Mouse (Mus musculus) fibroblast of lung, adult 2 months (primary cell): Measurements from ENCODE around the gene Snap29.

ENCODE experiments used
- DNase-seq: peaks from one replicate; pipeline ENCODE4 v3.0.0-alpha.2; 2011; ENCODE audit warnings: low read depth

Gene Snap29

DNA sequence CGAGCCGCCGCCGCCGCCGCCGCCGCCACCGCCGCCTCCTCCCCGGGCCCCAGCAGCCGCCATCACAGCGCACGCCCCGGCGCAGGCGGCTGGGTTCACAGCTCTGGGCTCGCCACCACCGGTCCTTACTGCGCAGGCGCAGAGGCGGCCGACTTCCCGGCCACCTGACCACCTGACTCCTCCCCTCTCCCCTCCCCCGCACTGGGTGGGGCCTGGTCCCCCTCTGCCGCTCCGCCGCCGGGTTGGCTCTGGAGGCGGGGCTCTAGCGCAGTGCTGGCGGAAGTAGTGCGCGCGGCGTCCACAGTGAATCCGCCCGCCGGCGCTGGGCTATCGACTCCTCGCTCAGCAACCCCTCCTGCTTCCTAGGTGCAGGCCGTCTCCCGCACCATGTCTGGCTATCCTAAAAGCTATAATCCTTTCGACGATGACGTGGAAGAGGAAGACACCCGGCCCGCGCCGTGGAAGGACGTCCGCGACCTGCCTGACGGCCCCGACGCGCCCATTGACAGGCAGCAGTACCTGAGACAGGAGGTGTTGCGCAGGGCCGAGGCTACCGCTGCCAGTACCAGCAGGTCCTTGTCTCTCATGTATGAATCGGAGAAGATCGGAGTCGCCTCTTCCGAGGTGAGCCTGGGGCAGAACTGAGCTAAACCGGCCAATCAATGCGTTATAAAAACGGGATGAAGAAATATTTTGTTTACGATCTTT lies at the start of gene Snap29, which contains the start of gene Pi4ka:
Gene Snap29, plus strand, starts transcription at position 251 of the 708 bp plus-strand sequence.
Gene Pi4ka, minus strand, starts transcription at position 579 of the 708 bp plus-strand sequence.
- peak; percentile 91 for DNase-seq

DNA sequence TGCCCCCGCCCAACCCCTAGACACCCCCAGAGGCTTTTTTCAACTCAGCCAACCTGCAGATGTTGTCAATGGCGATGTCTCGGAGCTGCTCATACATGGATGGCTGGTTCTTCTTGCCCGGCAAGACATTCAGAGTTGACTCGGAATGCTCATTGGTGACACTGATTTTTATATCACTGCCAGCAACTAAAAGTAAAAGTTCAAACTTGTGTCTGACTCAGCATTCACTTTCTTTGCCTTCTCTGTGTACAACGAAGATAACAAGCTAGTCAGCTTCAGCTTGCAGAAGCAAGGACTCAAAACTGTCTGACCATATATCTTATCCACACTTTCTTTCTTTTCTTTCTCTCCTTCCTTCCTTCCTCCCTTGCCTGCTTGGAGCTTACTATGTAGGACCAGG lies 49.8 kb upstream of the Snap29 start:
- no peak for DNase-seq

DNA sequence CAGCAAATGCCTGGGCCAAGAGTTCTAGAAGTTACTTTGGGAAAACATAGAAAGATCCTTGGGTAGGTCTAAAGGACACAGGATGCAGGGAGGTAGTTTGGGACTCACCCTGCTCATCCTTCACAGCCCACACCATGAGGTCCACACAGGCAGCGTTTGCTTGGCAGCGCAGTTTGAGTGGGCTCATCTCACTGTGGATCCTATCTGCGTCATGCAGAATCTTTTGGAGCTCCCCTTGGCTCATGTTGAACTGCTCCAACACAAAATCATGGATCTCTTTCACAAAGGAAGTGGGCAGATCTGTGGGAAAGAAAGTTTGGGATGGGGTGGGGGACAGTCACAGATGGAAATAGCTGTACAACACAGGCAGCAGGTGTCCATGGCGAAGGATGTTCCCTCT lies 47.0 kb upstream of the Snap29 start:
- no peak for DNase-seq

DNA sequence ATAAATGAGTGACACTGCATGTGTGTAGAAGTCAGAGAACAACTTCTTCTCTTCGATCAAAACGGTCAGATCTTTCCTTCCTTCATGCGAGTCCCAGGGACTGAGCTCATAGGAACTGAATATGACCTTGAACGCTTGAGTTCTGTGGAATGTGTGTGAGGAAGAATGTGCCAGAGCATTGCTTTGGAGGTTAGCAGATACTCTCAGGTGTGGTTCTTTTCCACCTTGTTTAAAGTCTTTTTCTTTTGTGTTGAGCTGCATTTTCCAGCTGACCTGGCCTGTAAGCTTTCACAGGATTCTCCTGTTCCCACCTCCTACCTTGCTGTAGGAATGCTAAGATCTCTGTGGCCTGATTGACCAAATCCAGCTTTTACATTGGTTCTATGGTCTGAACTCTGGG lies 23.5 kb upstream of the Snap29 start:
- no peak for DNase-seq

DNA sequence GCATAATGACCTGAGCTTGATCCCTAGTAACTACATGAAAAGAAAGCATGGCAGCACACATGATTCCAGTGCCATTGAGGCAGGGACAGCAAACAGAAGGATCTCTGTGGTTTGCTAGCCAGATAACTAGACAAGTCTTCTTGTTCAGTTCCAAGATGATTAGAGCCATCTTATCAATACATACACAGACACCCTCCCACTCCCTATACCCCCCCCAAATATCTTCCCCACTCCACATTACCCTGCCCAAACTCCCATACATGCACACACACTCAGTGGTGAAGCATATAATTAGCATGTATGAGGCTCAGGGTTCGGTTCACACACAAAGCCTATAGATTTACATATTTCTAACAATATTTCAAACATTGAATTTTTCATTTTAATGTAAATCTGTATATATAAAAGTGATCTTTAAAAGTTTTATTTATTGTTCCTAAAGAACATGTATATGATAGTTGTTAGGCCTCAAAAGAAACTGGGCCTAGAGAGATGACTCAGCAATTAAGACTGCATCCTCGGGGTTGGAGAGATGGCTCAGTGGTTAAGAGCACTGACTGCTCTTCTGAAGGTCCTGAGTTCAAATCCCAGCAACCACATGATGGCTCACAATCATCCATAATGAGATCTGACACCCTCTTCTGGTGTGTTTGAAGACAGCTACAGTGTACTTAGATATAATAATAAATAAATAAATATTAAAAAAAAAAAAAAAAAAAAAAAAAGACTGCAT lies 22.0 kb upstream of the Snap29 start:
- DNase-seq = no peak

DNA sequence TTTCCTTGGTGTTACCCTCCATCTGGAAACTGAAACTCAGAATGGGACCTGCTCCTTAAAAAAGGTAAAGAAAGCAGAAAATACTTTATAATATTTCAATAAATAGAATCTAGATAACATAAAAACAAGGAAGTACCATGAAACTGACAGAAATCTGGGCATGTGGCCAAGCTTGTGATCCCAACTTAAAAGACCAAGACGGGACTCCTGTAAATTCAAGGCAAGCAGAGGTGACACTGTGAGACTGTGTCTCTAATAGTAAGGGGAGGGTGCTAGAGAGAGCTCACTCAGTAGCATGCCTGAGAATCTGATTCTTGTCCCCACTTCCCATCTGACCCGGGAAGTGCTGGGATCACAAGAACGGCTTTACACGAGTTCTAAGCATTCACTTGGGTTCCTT lies 13.0 kb upstream of the Snap29 start:
- DNase-seq = no peak

DNA sequence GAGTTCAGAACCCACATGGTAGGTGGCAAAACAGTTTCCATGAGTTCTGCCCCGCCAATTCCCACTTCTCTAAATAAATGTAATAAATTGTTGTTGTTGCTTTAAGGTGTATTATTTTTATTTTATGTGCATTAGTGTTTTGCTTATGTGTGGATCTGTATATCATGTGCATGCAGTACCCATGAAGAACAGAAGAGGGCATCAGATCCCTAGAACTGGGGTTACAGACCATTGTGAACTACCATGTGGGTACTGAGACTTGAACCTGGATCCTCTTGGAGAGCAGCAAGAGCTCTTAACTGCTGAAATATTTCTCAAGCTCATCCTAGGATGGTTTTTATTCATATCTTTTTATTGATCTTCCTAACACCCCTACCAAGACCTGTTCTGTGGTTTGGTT lies 2.9 kb upstream of the Snap29 start:
- peak; percentile 22 for DNase-seq

DNA sequence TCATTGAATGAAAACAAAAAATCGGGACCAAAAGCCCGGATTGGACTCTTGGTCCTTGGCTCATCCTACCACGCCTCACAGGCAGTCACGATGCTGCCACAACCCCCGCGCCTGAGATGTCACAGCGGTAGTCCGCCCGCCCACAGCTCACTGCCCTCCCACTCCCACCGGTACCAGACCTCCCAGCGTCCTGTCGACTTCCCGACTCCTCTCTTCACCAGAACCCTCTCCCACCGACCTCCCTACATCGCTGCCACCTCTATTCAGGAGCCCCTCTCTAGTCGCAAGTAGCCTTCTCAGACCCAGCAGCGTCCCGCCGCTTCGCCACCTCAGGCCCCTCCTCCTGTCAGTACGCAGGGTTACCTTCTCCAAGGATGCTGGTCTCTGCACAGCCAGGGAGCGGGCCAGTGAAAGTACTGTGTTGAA lies 502 bp upstream of the Snap29 start:
- no peak for DNase-seq

DNA sequence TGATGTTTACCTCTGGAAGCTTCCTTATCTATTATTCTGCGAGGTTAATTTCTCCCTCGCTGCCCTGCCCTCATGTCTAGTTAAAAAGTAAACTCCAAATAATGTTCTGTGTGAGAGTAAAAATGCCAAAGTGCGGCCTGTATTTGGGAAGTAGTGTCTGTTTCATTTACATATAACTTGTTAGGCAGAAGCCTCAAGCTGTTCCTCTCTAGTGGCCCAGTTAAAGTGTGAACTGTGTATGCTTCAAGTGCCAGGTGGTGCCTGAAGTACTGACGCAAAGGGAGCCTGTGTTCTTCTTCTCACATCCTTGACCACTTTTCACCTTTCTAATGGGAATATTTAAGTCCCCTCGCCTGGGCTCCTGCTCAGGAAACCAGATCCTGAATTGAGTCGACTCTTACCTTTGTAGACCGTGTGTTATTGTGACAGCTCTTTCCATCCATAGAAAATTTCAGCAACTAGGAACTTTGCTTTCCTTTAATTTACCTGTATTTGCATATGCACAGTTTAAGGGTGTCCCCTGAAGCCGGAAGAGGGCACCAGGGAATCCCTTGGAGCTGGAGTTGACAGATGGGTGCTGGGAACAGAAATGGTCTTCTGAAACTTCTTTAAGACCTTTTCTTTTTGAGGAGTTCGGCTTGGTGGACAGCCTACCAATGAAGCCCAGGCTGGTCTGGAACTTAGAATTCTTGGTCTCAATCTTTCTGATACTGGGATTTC lies 886 bp downstream of the Snap29 start:
- DNase-seq = no peak

DNA sequence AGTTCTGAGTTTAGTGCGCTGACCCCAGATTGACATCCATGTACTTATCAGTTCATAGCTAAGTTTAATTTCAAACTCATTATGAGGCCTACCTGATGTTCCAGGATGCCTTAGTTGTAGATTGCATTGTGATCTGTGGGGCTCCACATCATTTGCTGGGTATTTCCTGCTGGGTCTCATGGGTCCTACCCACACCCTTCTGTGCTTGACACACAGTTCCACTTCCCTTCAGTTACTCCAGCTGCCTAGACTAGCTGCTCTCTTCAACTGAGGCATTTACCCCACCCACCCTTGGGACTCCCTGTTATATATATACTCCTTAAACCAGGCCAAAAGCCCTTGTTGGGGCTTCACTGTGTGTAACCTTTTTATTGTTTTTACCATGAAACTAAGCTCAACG lies 3.3 kb downstream of the Snap29 start:
- no peak for DNase-seq

DNA sequence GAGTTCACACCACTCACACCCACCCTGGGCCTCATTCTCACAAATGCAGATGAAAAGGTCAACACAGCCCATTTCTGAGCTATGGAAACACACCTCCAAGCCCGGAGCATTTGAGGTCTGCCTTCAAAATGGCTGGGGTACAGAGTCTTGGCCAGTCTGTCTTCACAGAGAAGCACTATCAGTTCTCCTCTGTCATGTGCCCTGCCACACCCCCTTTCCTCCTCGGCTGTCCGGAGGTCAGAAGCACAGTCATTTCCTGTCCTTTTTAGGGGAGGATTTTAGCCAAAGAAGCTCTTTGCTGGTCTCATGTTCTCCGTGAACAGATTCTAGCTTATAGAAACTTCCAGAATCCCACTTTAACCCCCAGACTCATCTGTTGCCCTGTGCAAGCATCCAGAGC lies 4.4 kb downstream of the Snap29 start:
- no peak for DNase-seq

DNA sequence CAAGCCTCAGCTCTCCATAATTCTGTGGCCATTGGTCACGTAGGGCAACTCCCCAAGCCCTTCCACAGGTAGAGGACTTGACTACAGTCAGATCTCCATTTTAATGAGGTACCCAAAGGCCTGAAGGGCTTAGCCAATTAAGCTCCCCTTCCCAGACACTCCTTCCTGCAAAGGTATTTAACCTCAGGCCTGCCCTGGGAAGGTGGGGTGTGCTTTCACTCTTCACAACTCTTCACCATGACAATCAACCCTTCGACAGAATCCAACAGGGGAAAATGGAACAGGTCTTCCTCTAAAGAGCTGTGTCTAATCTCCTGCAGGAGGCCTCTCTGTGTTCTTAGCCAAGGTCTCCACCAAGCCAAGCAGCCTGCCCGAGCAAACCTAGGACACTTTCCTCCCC lies 17.2 kb downstream of the Snap29 start:
- DNase-seq = no peak

DNA sequence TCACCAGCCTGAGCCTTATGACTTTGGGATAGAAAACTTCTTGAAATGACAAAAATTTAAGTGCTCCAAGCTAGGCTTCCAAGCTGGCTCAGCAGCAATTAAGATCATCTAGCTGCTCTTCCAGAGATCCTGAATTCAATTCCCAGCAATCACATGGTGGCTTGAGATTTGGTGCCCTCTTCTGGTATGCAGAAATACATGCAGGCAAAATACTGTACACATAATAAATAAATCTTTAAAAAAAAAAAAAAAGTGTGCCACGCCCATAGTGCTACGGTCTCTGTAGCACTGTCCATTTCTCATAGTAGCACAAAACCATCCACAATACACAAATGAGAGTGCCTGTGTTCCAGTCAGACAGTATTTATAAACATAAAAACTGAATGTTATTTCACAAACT lies 26.8 kb downstream of the Snap29 start:
- DNase-seq = no peak

DNA sequence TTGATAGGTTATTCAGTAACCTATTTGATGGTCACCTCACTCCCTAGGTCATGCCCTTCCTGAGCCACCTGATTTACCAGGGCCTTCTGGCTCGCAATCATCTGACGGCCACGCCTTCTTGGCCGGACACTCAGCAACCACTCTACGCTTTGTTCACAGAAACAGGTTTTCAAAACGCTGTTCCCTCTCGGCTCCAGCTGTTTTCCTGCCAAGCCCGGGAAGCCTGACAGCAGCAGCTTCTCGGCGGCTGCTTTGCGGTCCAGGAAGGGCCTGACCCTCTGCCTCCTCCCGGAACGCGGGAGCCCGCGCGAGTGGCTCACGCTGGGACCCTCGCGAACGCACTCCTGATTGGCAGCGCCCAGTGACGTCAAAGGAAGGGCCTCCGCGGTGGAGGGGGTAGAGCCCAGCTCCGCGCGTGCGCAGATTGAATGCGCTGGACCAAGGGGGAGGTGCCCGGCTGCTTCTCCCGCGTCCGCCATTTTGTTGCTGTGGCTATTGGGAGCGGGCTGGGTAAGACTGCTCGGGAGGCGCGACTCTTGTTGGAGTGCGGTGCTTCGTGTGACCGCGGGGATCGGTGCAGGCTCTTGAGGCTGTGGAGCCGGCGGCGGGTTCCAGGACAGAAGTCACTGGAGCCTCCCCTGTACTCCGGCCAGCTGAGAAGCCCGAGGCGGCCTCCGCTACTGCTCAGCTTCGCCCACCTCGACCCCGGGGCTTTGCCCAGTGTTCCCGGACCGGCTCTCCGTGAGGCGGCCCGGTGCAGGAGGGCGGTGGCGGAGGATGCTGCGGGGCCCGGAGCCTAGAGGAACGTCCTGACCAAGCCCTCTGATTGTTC lies 46.0 kb downstream of the Snap29 start, which contains the start of gene Crkl:
Gene Crkl, plus strand, starts transcription at position 447 of the 832 bp plus-strand sequence.
- peak; percentile 90 for DNase-seq

DNA sequence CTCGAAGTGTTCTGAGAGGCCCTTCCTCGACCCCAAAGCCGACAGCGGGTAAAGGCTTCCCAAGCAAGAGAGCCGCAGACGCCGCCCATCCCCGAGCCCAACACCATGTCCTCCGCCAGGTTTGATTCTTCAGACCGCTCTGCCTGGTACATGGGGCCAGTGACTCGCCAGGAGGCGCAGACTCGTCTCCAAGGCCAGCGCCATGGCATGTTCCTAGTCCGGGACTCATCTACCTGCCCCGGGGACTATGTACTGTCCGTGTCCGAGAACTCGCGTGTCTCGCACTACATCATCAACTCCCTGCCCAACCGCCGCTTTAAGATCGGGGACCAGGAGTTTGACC lies 46.6 kb downstream of the Snap29 start:
- no peak for DNase-seq

DNA sequence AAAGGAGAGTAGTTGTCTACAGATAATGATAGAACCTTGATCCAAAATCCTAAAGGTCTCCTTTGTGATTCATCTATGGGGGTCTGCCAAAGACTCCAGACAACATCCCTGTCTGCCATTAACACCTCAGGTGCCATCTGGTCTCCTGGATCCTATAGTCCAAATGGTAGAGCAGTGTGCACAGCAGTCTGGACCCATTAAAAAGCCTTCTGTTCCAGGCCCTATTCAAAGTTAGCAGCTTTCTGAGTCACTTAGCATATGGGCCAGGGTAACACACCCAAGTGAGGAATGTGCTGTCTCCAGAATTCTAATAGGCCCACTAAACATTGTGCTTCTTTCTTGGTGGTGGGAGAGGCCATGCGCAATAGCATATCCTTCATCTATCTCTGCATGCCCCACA lies 51.1 kb downstream of the Snap29 start:
- no peak for DNase-seq

DNA sequence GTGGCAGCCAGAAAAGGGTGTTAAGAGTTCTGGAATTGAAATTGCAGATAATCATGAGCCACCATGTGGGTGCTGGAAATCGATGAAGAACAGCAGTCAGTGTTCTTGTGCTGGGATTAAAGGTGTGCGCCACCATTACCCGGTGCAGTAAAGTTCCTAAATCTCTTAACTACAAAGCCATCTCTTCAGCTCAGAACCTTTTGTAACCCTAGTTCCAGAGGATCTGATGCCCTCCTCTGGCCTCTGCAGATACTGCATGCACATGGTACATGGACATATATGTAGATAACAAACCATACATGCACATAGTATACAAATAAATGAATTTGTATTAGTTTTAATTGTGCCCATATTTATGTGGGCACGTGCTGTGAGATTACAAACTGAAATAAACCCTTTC lies 54.5 kb downstream of the Snap29 start:
- no peak for DNase-seq

DNA sequence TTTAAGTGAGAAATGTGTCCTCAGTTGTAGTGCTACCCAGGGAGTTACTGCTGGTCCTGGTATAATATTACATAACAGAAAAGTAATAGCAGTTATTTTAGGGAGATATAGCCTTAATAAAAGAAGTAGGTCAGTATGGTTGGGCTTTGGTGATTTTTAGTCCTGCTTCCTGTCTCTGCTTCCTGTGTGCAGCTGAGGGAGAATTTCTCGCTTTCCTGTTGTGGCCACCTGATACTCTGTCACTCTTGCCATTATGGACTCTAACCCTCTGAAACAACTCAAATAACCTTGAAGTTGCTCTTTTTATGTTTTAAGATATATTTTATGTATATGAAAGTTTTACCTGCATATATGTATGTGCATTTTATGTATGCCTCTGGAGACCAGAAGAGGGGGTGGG lies 55.8 kb downstream of the Snap29 start:
- DNase-seq = no peak

DNA sequence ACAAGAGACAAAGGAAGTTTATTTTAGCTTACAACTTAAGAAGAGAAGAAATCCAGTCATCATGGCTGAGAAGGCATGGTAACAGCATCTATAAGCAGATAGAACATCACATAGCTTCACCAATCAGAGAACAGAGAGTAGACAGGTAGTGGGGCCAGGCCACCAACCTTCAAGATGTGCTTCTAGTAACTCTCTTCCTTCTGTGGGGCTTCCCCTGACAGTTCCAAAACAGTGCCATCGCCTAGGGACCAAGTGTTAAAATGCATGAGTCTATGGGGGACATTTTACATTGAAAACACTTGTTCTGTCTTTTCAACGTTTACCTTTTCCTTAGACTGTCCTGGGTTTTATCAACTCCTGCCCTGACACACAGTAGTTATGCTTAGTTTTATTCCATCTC lies 57.4 kb downstream of the Snap29 start:
- DNase-seq = no peak

DNA sequence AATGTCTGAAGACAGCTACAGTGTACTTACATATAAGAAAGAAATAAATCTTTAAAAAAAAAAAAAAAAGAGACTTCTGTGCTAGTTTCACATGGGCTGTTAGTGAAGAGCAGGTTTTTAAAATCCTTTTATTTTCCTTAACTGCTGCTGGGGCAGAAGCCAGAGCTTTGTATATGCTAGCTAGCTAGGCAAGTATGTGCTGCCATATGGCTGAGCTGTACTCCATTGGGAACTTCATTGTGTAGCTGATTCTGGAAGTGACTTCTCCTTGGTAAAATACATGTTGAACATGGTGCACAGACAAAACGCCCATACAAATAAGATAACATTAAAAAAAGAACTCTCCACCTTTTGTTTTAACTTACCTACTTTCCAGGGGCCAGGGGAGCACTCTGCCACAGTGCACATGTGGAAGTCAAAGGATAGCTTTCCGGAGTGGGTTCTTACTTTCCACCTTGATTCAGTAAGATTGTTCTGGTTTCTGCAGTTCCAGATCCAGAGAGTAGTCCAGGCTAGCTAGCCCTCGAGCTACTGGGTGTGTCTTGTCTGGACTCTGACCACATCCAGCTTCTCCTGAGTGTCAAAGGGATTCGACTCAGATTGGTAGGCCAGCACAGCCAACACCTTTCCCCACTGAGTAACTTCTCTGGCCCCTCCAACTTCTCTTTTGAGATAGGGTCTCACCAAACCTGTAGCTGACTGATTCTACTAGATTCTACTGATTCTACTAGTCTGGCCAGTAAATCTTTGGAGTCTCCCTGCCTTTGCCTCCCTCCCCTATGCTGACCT lies 61.3 kb downstream of the Snap29 start:
- no peak for DNase-seq

DNA sequence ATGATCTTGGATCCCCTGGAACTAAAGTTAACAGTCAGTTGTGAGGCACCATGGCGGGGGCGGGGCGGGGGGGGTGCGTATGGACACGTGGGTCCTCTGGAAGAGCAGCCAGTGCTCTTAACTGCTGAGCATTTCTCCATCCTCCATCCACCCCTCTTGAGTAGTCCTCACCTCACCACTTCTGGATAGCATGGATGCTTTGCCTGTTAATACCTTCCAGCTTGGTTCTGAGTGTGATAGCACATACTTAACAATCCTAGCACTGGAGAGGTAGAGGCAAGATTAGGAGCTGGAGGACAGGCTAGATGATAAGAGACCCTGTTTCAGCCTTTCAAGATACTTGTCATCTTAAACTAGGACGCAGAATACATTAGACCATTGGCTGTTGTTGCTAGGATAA lies 66.7 kb downstream of the Snap29 start:
- DNase-seq = no peak
